Mouse (Mus musculus): Measurements from ENCODE around the gene Cux1.

GRCm38 (mm10) chr5:136561641-136562040, 5.6 kb downstream of the Cux1 start:
- TF ChIP-seq CTCF (conservative IDR thresholded peaks at IDR 0.05; ENCODE audit: insufficient read depth, insufficient read length, low read depth, low read length) (no peak), POLR2A (IDR thresholded peaks at IDR 0.05; ENCODE audit: low read depth, low read length) (no peak)
